Mouse (Mus musculus) forebrain, embryonic 13.5 days (tissue): ENCODE results near the gene Clec4b1. TPM values are rescaled to one million over a fixed set of nuclear protein-coding genes. Genes with fewer than 3 reads are reported as not detected.
"Not testable (repeated sequence)": the region's sequence is repeated elsewhere in the genome, so short reads cannot be mapped to it uniquely, and the experiment has no call there.

Experiments used
- ATAC-seq: fragments of 200-750 bp; cut with Nextera tagmentation; 2 replicates; pipeline ENCODE4 v1.8.0; 2017
- H3K27ac ChIP-seq: fragments of 300-500 bp; sonication (generic); 2 replicates; pipeline ENCODE4 v1.5.1; 2015; ENCODE audit warnings: inconsistent platforms, mild to moderate bottlenecking, moderate library complexity
- H3K27me3 ChIP-seq: fragments of 300-500 bp; sonication (generic); 2 replicates; pipeline ENCODE4 v1.6.1; 2015; ENCODE audit warnings: mild to moderate bottlenecking, inconsistent platforms
- H3K36me3 ChIP-seq: fragments of 300-500 bp; sonication (generic); 2 replicates; pipeline ENCODE4 v1.6.1; 2015; ENCODE audit warnings: mild to moderate bottlenecking, inconsistent platforms; ENCODE audit not compliant: poor library complexity, severe bottlenecking
- H3K4me1 ChIP-seq: fragments of 300-500 bp; sonication (generic); 2 replicates; pipeline ENCODE4 v1.6.1; 2015; ENCODE audit warnings: inconsistent platforms
- H3K4me2 ChIP-seq: fragments of 300-500 bp; sonication (generic); 2 replicates; pipeline ENCODE4 v1.6.1; 2015; ENCODE audit warnings: inconsistent platforms, mild to moderate bottlenecking, moderate library complexity
- H3K4me3 ChIP-seq: fragments of 300-500 bp; sonication (generic); 2 replicates; pipeline ENCODE4 v1.5.1; 2015; ENCODE audit warnings: mild to moderate bottlenecking, inconsistent platforms
- H3K9ac ChIP-seq: fragments of 300-500 bp; sonication (generic); 2 replicates; pipeline ENCODE4 v1.6.1; 2015; ENCODE audit warnings: mild to moderate bottlenecking, inconsistent platforms
- H3K9me3 ChIP-seq: fragments of 300-500 bp; sonication (generic); replicated peaks from 2 replicates; pipeline ENCODE4 v1.6.1; 2016; ENCODE audit warnings: inconsistent platforms
- WGBS: fragments of 180-500 bp; shearing (Covaris S2); methylation state at CpG from one replicate; pipeline ENCODE4 v1.1.7; 2015; 5-methylcytosine and 5-hydroxymethylcytosine counted together
- polyA plus RNA-seq: library from polyadenylated mRNA; unstranded; fragments of >200 nt; fragmentation: Nextera tagmentation; extraction: Ambion mirVana; gene quantifications from 2 replicates; pipeline ENCODE4 v1.2.1, GENCODE M21; 2015

The Clec4b1 gene
- not detected in 2 replicates for polyA plus RNA-seq

DNA sequence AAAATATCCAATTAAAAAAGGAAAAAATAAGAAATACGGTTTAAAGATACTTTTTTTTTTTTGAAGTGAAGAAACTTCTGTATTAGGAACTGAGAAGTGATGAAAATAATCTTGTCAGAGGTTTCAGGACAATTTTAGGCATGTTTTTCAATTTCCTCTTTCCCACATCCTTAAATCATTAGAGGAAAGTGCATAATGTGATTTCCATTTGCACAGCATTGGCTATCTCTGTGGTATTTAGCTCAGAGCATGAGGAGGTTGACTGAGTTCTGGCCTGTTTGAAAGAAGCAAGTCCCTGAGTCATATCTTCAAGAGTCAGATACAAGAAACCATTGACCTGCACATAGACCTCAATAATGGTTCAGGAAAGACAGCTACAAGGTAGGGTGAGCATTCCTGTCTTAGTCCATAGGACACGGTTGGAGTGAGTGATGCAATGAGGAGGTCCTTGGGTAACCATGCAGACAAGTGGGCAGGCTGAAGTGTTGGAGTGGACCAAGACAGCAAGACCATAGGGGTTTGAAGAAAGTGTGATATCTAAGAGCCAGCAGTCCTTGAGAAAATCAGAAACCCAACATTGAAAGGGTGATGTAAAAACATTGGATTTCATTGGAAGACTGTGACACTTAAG, at the start of gene Clec4b1:
TSS of gene Clec4b1 (plus strand) at position 221 of the 631 bp plus-strand sequence.
- 89% methylated on average over 2 of the region's 2 CpGs for WGBS
- Histone ChIP-seq H3K9ac (no peak within 1 kb of the TSS), H3K4me1 (no peaks in the 10 kb centered on the region), H3K4me3 (no peak within 1 kb of the TSS), H3K4me2 (no peak within 1 kb of the TSS), H3K36me3 (no peaks in the 10 kb centered on the region), H3K27me3 (no peaks in the 10 kb centered on the region), H3K27ac (no peak within 1 kb of the TSS), H3K9me3 (no peaks in the 10 kb centered on the region; the same call in 1 of the 2 replicates)
- ATAC-seq = no peak

DNA sequence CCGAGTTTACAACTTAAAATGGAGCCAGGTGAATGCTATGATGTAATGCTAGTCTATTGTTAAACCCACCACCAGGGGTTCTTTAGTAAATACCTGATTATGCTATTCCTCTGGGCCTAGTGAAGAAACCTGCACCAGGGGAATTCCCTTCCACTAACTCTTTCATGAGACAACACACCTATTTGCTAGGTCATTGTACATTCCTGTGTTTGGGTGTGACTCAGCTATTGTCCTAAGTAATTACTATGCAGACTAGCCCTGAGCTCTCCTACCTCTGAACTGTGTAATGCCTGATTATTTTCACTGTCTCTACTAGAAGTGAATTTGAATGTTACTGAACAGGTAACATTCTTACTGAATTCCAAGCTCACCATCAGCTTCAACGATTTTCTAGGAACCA, 45.1 kb upstream of the Clec4b1 start:
- not testable (repeated sequence) for H3K36me3 ChIP-seq, H3K27me3 ChIP-seq, H3K9ac ChIP-seq, H3K4me2 ChIP-seq, H3K4me1 ChIP-seq, ATAC-seq, H3K4me3 ChIP-seq, H3K9me3 ChIP-seq, H3K27ac ChIP-seq
- 75% methylated on average over 2 of the region's 2 CpGs for WGBS

DNA sequence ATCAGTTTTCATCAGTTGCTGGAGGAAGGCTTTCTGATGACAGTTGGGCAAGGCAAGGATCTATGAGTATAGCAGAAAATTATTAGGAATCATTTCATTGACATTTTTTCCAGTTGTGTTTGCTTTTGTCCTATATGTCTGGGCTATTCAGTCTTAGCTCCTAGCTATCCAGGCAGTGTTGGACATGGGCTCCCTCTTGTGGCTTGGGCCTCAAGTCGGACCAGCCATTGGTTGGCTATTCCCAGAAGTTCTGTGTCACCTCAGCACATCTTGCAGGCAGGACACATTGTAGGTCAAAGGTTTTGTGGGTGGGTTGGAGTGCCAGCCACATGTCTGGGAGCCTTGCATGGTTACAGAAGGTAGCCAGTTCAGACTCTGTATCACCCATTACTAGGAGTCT, 44.2 kb upstream of the Clec4b1 start:
- H3K4me2 ChIP-seq = no peak overlapping the region
- 71% methylated on average over 1 of the region's 1 CpGs for WGBS
- no peak overlapping the region for H3K27ac ChIP-seq
- no peaks in the 10 kb centered on the region for H3K27me3 ChIP-seq
- no peak overlapping the region for H3K9ac ChIP-seq
- no peak overlapping the region for H3K4me3 ChIP-seq
- H3K4me1 ChIP-seq = no peaks in the 10 kb centered on the region
- no peak for ATAC-seq
- H3K36me3 ChIP-seq = no peaks in the 10 kb centered on the region
- no peaks in the 10 kb centered on the region for H3K9me3 ChIP-seq

DNA sequence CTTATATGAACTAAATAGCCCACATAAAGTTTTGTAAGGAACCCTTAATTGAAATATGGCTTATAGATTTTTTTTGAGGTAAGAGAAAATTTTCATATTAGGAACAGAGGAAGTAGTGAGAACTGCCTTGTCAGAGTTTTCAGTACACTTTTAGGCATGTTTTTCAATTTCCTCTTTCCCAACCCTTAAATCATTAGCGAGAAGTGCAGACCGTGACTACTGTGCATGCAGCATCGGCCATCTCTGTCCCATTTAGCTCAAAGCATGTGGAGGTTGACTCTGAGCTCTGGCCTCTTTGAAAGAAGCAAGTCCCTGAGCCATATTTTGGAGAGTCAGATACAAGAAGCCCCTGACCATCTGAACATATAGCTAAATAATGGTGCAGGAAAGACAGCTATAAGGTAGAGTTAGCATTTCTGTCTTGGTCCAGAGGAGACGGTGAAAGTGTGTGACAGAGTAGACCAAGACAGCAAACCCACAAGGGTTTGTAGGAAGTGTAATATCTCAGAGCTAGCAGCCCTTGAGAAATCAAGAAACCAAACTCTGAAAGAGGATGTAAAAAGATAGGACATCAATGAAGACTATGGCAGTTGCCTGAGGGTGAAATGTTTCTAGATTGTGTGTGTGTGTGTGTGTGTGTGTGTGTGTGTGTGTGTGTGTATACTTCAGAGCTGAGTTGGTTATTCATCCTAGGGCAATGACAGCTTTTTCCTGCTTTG, 45.5 kb downstream of the Clec4b1 start:
- Histone ChIP-seq H3K4me1 (no peaks in the 10 kb centered on the region), H3K4me2 (no peak overlapping the region), H3K9me3 (no peaks in the 10 kb centered on the region; the same call in 1 of the 2 replicates), H3K9ac (no peak overlapping the region), H3K4me3 (no peak overlapping the region), H3K36me3 (no peaks in the 10 kb centered on the region), H3K27me3 (no peaks in the 10 kb centered on the region), H3K27ac (no peak overlapping the region)
- no peak for ATAC-seq
- 91% methylated on average over 4 of the region's 4 CpGs for WGBS

- H3K9ac ChIP-seq, H3K4me2 ChIP-seq, H3K27me3 ChIP-seq, H3K4me1 ChIP-seq, H3K27ac ChIP-seq, ATAC-seq, H3K4me3 ChIP-seq, H3K36me3 ChIP-seq, H3K9me3 ChIP-seq: not testable (repeated sequence)
- WGBS = 66% methylated on average over 1 of the region's 1 CpGs
These were observed 56.4 kb downstream of the Clec4b1 start, which contains the start of gene Clec4a2 for GRCm38 (mm10) chr6:123106128-123106527. TSS of gene Clec4a2 (plus strand) at chr6:123106428.

Other genes starting within 250 kb of the Clec4b1 start
- 9.3 and 12.5 TPM in 2 replicates for gene Slc2a3, start 248.3 kb upstream of the Clec4b1 start, polyA plus RNA-seq
- 4.4 and 4.5 TPM in 2 replicates for gene Foxj2, start 230.0 kb upstream of the Clec4b1 start, polyA plus RNA-seq
- gene C3ar1, start 193.8 kb upstream of the Clec4b1 start, polyA plus RNA-seq = 0.58 and 0.89 TPM in 2 replicates
- 85.5 and 86.7 TPM in 2 replicates for gene Necap1, start 175.5 kb upstream of the Clec4b1 start, polyA plus RNA-seq
- gene Clec4a1, start 128.1 kb upstream of the Clec4b1 start, polyA plus RNA-seq = 0.52 and 0.55 TPM in 2 replicates
- 0.58 TPM in 1 of 2 replicates, not detected in the other for gene Clec4a3, start 97.4 kb upstream of the Clec4b1 start, polyA plus RNA-seq
- not detected in 2 replicates for gene Clec4a4, start 59.6 kb upstream of the Clec4b1 start, polyA plus RNA-seq
- 0.31 and 0.93 TPM in 2 replicates for gene Clec4a2, start 56.5 kb downstream of the Clec4b1 start, polyA plus RNA-seq
- gene Clec4b2, start 122.9 kb downstream of the Clec4b1 start, polyA plus RNA-seq = not detected in 2 replicates
- gene Clec4n, start 179.9 kb downstream of the Clec4b1 start, polyA plus RNA-seq = 0.22 and 0.53 TPM in 2 replicates
- gene Clec4d, start 212.1 kb downstream of the Clec4b1 start, polyA plus RNA-seq = not detected in 2 replicates
- not detected in 2 replicates for gene Clec4e, start 239.9 kb downstream of the Clec4b1 start, polyA plus RNA-seq